Comparison of ENCODE assay signal across 8 mouse cellular contexts in the genomic region with DNA sequence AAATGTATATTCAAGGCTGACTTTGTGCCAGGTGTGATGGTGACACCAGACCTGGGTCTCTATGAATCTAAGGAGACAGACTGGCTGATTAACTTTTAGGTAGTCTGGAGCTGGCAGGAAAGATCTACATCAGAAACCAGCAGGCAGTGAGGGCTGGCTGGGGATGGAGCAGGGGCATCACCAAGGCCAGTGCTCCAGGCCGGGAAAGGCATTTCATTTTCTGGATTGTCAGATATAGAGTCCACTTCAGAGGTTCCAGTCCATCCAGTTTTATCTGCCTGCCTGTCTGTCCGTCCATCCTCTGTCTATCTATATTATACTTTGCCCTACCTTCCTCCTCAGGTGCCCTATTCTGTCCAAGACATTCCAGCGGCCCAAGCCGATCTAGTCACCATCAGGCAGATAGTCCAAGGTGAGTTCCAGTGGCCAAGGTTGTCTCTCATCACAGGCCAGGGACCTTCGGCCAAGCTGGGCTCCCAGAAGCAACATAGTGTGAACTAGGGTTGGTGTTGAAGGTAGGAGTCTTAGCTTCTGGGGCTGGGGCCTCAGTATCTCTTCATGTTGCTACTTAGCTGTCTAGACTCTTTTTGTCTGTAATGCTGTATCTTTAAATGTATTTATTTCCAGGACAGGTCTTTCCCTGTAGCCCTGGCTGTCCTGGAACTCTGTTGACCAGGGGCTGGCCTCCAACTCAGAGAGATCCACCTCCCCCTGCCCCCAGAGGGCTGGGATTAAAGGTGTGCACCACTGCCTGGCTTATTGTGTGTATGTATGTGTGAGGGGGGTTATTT. TPM values are rescaled to one million over a fixed set of nuclear protein-coding genes. Genes with fewer than 3 reads are reported as not detected.
DNase-seq lines count a peak whose midpoint lies in the region; ATAC-seq lines count a peak whose summit lies in the region.
"Had no signal": no experiment of that assay in that cellular context is flagged by ENCODE, and none has a peak within 500 bp of the region (broad histone marks: within the 10 kb centered on the region; RNA-seq: fewer than 3 reads in every experiment).

No protein-coding gene starts in this region.

- H3K4me1 ChIP-seq in hindbrain, embryonic 12.5 days, result peaks cover 10% of the 10 kb centered on the region
- peaks cover 23% of the 10 kb centered on the region for H3K4me1 ChIP-seq in midbrain, embryonic 15.5 days

- no peak for ATAC-seq in hindbrain, embryonic 12.5 days (ENCODE audit: low FRiP score)
- no peak for ATAC-seq in midbrain, embryonic 15.5 days (replicated peaks)

- H3K4me2 ChIP-seq in hindbrain, embryonic 12.5 days (replicated peaks), result no peak overlapping the region
- peak overlapping the region; percentile 95 for H3K4me2 ChIP-seq in midbrain, embryonic 15.5 days

- peaks cover 18% of the 10 kb centered on the region for H3K36me3 ChIP-seq in hindbrain, embryonic 12.5 days
- peaks cover 6% of the 10 kb centered on the region; the same call in 1 of the 2 replicates for H3K36me3 ChIP-seq in midbrain, embryonic 15.5 days (replicated peaks)

- H3K4me3 ChIP-seq in hindbrain, embryonic 12.5 days, result no peak overlapping the region
- peak overlapping the region; percentile 5; the same call in 1 of the 2 replicates for H3K4me3 ChIP-seq in midbrain, embryonic 15.5 days

- 82% methylated on average over 5 of the region's 5 CpGs for WGBS in hindbrain, embryonic 12.5 days
- 76% methylated on average over 5 of the region's 5 CpGs for WGBS in midbrain, embryonic 15.5 days

- H3K9ac ChIP-seq in hindbrain, embryonic 12.5 days, result no peak overlapping the region
- H3K9ac ChIP-seq in midbrain, embryonic 15.5 days, result no peak overlapping the region; the same call in 1 of the 2 replicates

- H3K9me3 ChIP-seq in hindbrain, embryonic 12.5 days (replicated peaks), result 0 out of 2 replicates have a peak, but pooled peaks cover 3% of the 10 kb centered on the region
- no peaks in the 10 kb centered on the region for H3K9me3 ChIP-seq in midbrain, embryonic 15.5 days

- no peaks in the 10 kb centered on the region for H3K27me3 ChIP-seq in hindbrain, embryonic 12.5 days
- H3K27me3 ChIP-seq in midbrain, embryonic 15.5 days (replicated peaks), result no peaks in the 10 kb centered on the region

- H3K27ac ChIP-seq in hindbrain, embryonic 12.5 days, result peak overlapping the region; percentile 55
- peak overlapping the region; percentile 49 for H3K27ac ChIP-seq in midbrain, embryonic 15.5 days

- DNase-seq in layer of hippocampus, adult 8-10 months (ENCODE audit: low spot score in 2 of 2), result peak; percentile 1 to 18
- DNase-seq in layer of hippocampus, adult 9-11 months, result no peak
- peak; percentile 55 for DNase-seq in embryo, embryonic 10.5 days (ENCODE audit: low spot score)
- DNase-seq in adrenal gland, adult 8-10 months, result no peak
- no peak for DNase-seq in cerebellum, postnatal 36 days

RNA-seq across cellular contexts. Expression of a gene that starts 4.6 kb away (rescaled TPM):
- total RNA-seq in layer of hippocampus, adult 8-10 months (2022), result 1,000 to 10,000 TPM; 1,218 to 1,398 (median 1,309) TPM
- polyA plus RNA-seq in hindbrain, embryonic 12.5 days (2016; fragmentation: Nextera tagmentation; extraction: Ambion mirVana), result 3,608 and 3,685 TPM in 2 replicates
- polyA plus RNA-seq in midbrain, embryonic 15.5 days (2015; fragmentation: Nextera tagmentation; extraction: Ambion mirVana), result 4,418 and 4,467 TPM in 2 replicates
- 1,000 to 10,000 TPM; 1,100 to 1,474 (median 1,219) TPM for total RNA-seq in adrenal gland, adult 8-10 months (2022)

RNA-seq across cellular contexts. Expression of a gene that starts 17.6 kb away (rescaled TPM):
- total RNA-seq in layer of hippocampus, adult 8-10 months (2022), result under 1 TPM in 3 of 4 experiments, not detected in 1; 0.49 to 0.79 (median 0.73) TPM
- 1.2 and 1.3 TPM in 2 replicates for polyA plus RNA-seq in hindbrain, embryonic 12.5 days (2016; fragmentation: Nextera tagmentation; extraction: Ambion mirVana)
- 0.84 and 1.4 TPM in 2 replicates for polyA plus RNA-seq in midbrain, embryonic 15.5 days (2015; fragmentation: Nextera tagmentation; extraction: Ambion mirVana)
- total RNA-seq in adrenal gland, adult 8-10 months (2022), result 1 to 10 TPM in 1 of 4 experiments, under 1 TPM in 2, not detected in 1; 0.16 to 1.2 (median 0.42) TPM
- total RNA-seq: layer of hippocampus, postnatal 10 days had no signal

RNA-seq across cellular contexts. Expression of a gene that starts 34.9 kb away (rescaled TPM):
- total RNA-seq in layer of hippocampus, adult 8-10 months (2022), result 10 to 100 TPM; 16.8 to 19.8 (median 18.7) TPM
- polyA plus RNA-seq in hindbrain, embryonic 12.5 days (2016; fragmentation: Nextera tagmentation; extraction: Ambion mirVana), result 52.2 and 59.1 TPM in 2 replicates
- 124 TPM in 2 replicates for polyA plus RNA-seq in midbrain, embryonic 15.5 days (2015; fragmentation: Nextera tagmentation; extraction: Ambion mirVana)
- 10 to 100 TPM; 18.4 to 39.6 (median 33.4) TPM for total RNA-seq in adrenal gland, adult 8-10 months (2022)

Comparison
In these comparisons a context has a peak if more than half of its experiments do, and no peak if none do; other contexts are left out.
1. DNase-seq: peak in layer of hippocampus, adult 8-10 months (2 of 2) and embryo, embryonic 10.5 days (single experiment); none in layer of hippocampus, adult 9-11 months (single experiment), adrenal gland, adult 8-10 months (single experiment) and cerebellum, postnatal 36 days (0 of 2).